Mouse (Mus musculus) forebrain, embryonic 11.5 days (tissue): Measurements from ENCODE around the gene Cacnb4. TPM values are rescaled to one million over a fixed set of nuclear protein-coding genes. Genes with fewer than 3 reads are reported as not detected.

Experiments
- ATAC-seq: fragments of 200-750 bp; cut with Nextera tagmentation; replicated peaks from 2 replicates; pipeline ENCODE4 v1.8.0; 2017; ENCODE audit warnings: moderate TSS enrichment; ENCODE audit not compliant: low FRiP score
- DNase-seq: peaks from one replicate; pipeline ENCODE4 v3.0.0-alpha.2; 2017; ENCODE audit warnings: low spot score
- H3K27ac ChIP-seq: fragments of 300-500 bp; sonication (generic); 2 replicates; pipeline ENCODE4 v1.5.1; 2014; ENCODE audit warnings: low read depth, low read length
- H3K27me3 ChIP-seq: fragments of 300-500 bp; sonication (generic); 2 replicates; pipeline ENCODE4 v1.6.1; 2014; ENCODE audit warnings: mild to moderate bottlenecking, low read length, mixed read lengths; ENCODE audit not compliant: control insufficient read depth, insufficient read depth
- H3K36me3 ChIP-seq: fragments of 300-500 bp; sonication (generic); 2 replicates; pipeline ENCODE4 v1.6.1; 2014; ENCODE audit warnings: mild to moderate bottlenecking, low read length, moderate library complexity, mixed read lengths; ENCODE audit not compliant: control insufficient read depth, insufficient read depth
- H3K4me1 ChIP-seq: fragments of 300-500 bp; sonication (generic); replicated peaks from 2 replicates; pipeline ENCODE4 v1.6.1; 2014; ENCODE audit warnings: low read length, mixed read lengths; ENCODE audit not compliant: control insufficient read depth, insufficient read depth
- H3K4me2 ChIP-seq: fragments of 300-500 bp; sonication (generic); 2 replicates; pipeline ENCODE4 v1.6.1; 2014; ENCODE audit warnings: low read depth, mild to moderate bottlenecking, low read length, moderate library complexity, mixed read lengths; ENCODE audit not compliant: severe bottlenecking
- H3K4me3 ChIP-seq: fragments of 300-500 bp; sonication (generic); 2 replicates; pipeline ENCODE4 v1.5.1; 2014; ENCODE audit warnings: low read depth, low read length
- H3K9ac ChIP-seq: fragments of 300-500 bp; sonication (generic); 2 replicates; pipeline ENCODE4 v1.6.1; 2014; ENCODE audit warnings: low read length
- H3K9me3 ChIP-seq: fragments of 300-500 bp; sonication (generic); 2 replicates; pipeline ENCODE4 v1.6.1; 2016; ENCODE audit warnings: low read length, mixed read lengths; ENCODE audit not compliant: control insufficient read depth
- WGBS: fragments of 180-500 bp; shearing (Covaris S2); extraction: QIAGEN DNeasy Blood & Tissue Kit; methylation state at CpG from one replicate; pipeline ENCODE4 v1.1.7; 2014; 5-methylcytosine and 5-hydroxymethylcytosine counted together
- polyA plus RNA-seq: library from polyadenylated mRNA; unstranded; fragments of >200 nt; fragmentation: Nextera tagmentation; extraction: Ambion mirVana; gene quantifications from 2 replicates; pipeline ENCODE4 v1.2.1, GENCODE M21; 2014

Gene Cacnb4
- polyA plus RNA-seq, 1 experiment from 2014 or later: 2.6 TPM

DNA sequence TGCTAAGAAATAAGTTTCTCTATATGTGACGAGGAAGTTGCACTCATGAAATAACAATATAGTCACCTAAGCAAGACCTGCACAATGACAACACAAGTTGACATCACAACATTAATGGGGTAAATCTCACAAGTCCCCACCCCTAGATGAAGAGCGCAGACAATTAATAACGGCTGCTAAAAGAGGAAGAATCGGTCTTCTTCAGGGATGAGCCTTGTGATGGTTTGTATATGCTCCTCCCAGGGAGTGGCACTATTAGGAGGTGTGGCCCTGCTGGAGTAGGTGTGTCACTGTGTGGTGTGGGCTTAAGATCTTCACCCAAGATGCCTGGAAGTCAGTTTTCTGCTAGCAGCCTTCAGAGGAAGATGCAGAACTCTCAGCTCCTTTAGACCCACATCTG lies 70.3 kb downstream of the Cacnb4 start:
- no peaks in the 10 kb centered on the region for H3K36me3 ChIP-seq
- no peaks in the 10 kb centered on the region for H3K27me3 ChIP-seq
- DNase-seq: no peak
- WGBS: 92% methylated on average over 4 of the region's 4 CpGs
- no peak overlapping the region for H3K4me3 ChIP-seq
- H3K4me2 ChIP-seq: no peak overlapping the region
- H3K4me1 ChIP-seq: no peaks in the 10 kb centered on the region
- no peak overlapping the region for H3K27ac ChIP-seq
- ATAC-seq: no peak
- H3K9me3 ChIP-seq: no peaks in the 10 kb centered on the region
- no peak overlapping the region for H3K9ac ChIP-seq

DNA sequence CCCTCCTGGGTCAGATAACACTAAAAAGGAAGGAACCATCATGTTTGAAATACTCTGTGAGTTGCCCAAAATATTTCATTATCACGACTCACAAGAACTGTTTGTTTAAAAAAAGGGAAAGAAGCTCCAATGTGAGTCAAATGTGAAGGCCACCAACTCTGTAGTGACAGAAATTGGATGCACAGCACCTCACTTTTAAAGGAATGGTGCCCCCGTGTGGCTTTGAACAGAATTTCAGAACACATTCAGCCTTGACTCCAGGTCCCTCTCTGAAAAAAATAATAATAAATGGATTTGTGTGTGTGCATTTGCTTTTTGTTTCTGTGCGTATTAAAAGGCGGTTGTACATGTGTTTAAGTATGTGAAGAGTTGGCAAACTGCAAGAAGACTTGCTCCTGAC lies 71.3 kb downstream of the Cacnb4 start:
- no peaks in the 10 kb centered on the region for H3K4me1 ChIP-seq
- 23% methylated on average over 4 of the region's 4 CpGs for WGBS
- H3K9me3 ChIP-seq: no peaks in the 10 kb centered on the region
- H3K4me3 ChIP-seq: no peak overlapping the region
- H3K27ac ChIP-seq: no peak overlapping the region
- DNase-seq: peak; percentile 68
- no peaks in the 10 kb centered on the region for H3K27me3 ChIP-seq
- H3K4me2 ChIP-seq: no peak overlapping the region
- no peak overlapping the region for H3K9ac ChIP-seq
- no peak for ATAC-seq
- no peaks in the 10 kb centered on the region for H3K36me3 ChIP-seq

DNA sequence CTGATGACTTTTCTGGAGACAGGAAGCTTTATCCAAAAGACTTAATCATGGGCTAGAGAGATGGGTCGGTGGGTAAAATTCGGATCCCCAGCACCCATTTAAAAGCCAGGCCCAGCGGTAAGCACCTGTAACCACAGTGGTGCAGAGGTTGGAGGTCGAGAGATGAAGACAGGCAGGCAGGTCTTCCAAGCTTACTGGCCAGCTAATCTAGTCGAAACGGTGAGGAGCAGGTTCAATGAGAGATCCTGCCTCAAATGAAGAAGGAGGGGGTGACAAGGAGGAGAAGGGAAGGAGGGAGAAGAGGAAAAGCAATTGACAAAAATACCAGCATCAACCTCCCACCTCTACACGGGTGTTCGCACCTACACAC lies 72.0 kb downstream of the Cacnb4 start:
- DNase-seq (peak; percentile 37), ATAC-seq (no peak)
- no peak overlapping the region for H3K4me2 ChIP-seq
- no peaks in the 10 kb centered on the region for H3K27me3 ChIP-seq
- H3K4me1 ChIP-seq: no peaks in the 10 kb centered on the region
- no peak overlapping the region for H3K4me3 ChIP-seq
- H3K36me3 ChIP-seq: no peaks in the 10 kb centered on the region
- 89% methylated on average over 8 of the region's 8 CpGs for WGBS
- no peaks in the 10 kb centered on the region for H3K9me3 ChIP-seq
- H3K27ac ChIP-seq: no peak overlapping the region
- H3K9ac ChIP-seq: no peak overlapping the region

DNA sequence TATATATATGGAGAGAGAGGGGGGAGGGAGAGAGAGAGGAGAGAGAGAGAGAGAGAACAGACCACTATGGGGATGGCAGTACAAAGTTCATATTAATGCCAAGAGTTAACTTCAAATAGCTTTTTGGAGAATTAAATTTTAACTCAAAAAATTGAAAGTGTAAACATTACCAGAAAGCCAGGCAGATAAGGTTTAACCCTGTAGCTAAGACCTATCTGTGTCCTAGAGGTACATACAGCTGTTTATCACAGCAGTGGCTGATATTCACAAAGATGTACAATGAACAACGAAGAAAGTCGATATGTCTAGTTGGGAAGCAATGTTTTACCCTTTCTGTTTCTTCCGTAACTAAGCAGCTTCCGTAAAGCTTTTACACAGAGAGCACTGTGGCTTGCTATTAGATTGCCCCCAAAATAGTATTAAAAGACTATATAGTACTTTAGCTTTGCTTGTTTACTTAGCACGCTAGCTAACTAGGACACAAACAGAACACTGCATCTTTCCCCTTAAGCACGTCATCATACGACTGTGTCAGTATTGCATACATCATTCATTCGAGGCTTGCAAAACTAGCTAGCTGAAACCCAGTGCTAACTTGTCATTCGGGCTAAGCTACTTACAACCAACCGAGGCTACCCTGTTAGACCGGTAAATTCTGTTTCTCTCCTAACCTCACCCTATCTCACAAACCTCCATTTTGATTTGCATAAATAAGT lies 72.5 kb downstream of the Cacnb4 start:
- Histone ChIP-seq H3K4me2 (no peak overlapping the region), H3K27me3 (no peaks in the 10 kb centered on the region), H3K4me1 (no peaks in the 10 kb centered on the region), H3K36me3 (no peaks in the 10 kb centered on the region), H3K9ac (no peak overlapping the region), H3K4me3 (no peak overlapping the region), H3K27ac (no peak overlapping the region), H3K9me3 (no peaks in the 10 kb centered on the region)
- ATAC-seq (no peak), DNase-seq (no peak)
- 91% methylated on average over 11 of the region's 11 CpGs for WGBS

DNA sequence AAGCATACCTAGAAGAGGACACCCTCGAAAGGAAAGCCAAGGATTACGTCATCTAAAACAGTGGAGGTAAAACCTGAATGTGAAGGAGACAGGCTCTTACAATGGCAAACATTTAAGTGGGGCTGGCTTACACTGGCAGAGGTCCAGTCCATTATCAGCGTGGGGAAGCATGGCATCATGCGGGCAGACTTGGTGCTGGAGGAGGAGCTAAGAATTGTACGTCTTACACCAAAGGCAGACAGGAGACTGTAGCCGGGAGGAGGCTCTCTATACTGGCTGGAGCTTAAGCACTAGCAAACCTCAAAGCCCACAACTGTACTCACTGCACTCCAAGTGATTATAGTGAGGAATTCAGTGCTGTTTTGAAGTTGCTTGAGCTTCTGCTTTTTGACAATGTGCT lies 73.2 kb downstream of the Cacnb4 start:
- Histone ChIP-seq H3K4me2 (no peak overlapping the region), H3K27ac (no peak overlapping the region), H3K4me3 (no peak overlapping the region), H3K36me3 (no peaks in the 10 kb centered on the region), H3K27me3 (no peaks in the 10 kb centered on the region), H3K9me3 (no peaks in the 10 kb centered on the region), H3K9ac (no peak overlapping the region), H3K4me1 (no peaks in the 10 kb centered on the region)
- WGBS: 85% methylated on average over 6 of the region's 6 CpGs
- ATAC-seq (no peak), DNase-seq (peak; percentile 29)

DNA sequence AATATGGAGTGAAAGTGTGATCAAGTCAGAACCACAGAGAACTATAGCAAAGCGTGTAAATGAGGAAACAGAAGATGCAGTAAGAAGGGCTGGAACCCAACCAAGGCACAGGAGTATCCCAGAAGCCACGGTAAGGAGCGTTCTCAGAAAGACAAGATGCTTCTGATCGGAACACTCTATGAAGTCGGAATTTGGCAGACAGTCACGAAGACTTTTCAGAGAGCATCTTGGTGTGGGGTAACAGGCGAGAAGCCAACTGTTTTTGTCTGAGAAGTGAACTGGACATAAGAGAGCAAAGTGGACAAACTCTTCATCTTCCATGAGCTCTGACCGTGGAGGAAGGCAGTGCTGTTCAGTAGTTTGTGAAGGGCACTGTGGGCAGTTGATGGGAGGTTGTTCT lies 73.7 kb downstream of the Cacnb4 start:
- DNase-seq (peak; percentile 31), ATAC-seq (no peak)
- Histone ChIP-seq H3K27me3 (no peaks in the 10 kb centered on the region), H3K4me3 (no peak overlapping the region), H3K9me3 (no peaks in the 10 kb centered on the region), H3K36me3 (no peaks in the 10 kb centered on the region), H3K4me2 (no peak overlapping the region), H3K27ac (no peak overlapping the region), H3K4me1 (no peaks in the 10 kb centered on the region), H3K9ac (no peak overlapping the region)
- WGBS: 93% methylated on average over 8 of the region's 8 CpGs

DNA sequence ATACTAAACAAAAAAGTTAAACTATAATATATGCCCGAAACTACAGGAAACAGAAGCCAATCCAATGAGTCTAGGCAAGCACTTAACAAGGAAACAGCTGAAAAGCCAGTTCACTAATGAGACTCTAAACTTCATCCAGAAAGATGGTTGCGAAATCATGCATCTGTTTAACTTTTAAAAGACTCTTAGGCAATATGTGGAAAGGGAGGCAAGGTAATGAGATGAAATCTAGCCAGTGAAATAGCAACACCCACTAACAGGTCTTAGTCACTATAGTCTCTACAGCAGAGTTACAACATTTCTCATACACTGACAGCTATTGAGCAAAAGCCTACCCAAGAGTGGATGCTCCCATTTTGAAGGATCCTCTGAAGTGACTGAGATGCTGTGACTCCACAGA lies 74.4 kb downstream of the Cacnb4 start:
- Histone ChIP-seq H3K9ac (no peak overlapping the region), H3K36me3 (no peaks in the 10 kb centered on the region), H3K27ac (no peak overlapping the region), H3K4me2 (no peak overlapping the region), H3K4me3 (no peak overlapping the region), H3K9me3 (no peaks in the 10 kb centered on the region), H3K4me1 (no peaks in the 10 kb centered on the region), H3K27me3 (no peaks in the 10 kb centered on the region)
- no peak for DNase-seq
- WGBS: 82% methylated on average over 2 of the region's 2 CpGs
- no peak for ATAC-seq

DNA sequence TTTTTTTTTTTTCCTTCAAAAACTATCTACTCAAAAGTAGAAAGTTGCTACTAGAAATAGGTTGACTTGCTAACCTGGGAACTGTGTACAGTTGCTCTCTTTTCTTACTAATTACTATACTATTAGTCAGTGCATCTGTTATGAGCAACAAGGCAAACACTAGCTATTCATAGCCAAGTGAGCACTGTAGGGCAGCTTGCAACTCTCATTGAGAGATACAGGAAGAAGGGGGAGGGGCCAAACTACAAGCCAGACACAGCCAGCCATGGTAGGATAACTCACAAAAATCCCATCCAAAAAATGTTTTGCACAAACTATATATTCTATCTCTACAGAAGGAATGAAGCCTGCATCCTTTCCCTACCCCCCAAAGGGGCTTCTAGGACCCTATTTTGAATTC lies 79.1 kb downstream of the Cacnb4 start:
- Histone ChIP-seq H3K9me3 (no peaks in the 10 kb centered on the region), H3K27me3 (no peaks in the 10 kb centered on the region), H3K27ac (no peak overlapping the region), H3K36me3 (no peaks in the 10 kb centered on the region), H3K9ac (no peak overlapping the region), H3K4me1 (no peaks in the 10 kb centered on the region), H3K4me3 (no peak overlapping the region), H3K4me2 (no peak overlapping the region)
- ATAC-seq: no peak
- DNase-seq: no peak

DNA sequence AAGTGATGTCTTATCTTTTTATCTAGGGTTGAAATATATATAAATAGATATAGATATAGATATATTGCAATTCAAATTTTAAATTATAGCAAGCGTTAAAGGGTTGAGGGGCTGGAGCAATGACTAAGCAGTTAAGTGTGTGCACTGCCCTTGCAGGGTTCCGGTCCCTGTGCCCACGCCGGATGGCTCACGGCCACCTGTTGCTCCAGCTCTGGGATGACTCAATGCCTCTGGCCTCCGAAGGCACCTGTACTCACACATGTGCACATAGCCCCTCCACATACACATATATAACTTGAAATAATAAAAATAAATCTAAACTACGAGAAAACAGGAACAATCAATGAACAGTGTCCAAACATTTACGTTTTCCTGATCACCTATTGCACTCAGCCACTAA lies 82.8 kb downstream of the Cacnb4 start:
- no peak overlapping the region for H3K4me2 ChIP-seq
- ATAC-seq: no peak
- 93% methylated on average over 8 of the region's 8 CpGs for WGBS
- H3K9ac ChIP-seq: no peak overlapping the region
- no peaks in the 10 kb centered on the region for H3K27me3 ChIP-seq
- no peak overlapping the region for H3K27ac ChIP-seq
- no peak overlapping the region for H3K4me3 ChIP-seq
- H3K4me1 ChIP-seq: no peaks in the 10 kb centered on the region; the same call in 1 of the 2 replicates
- H3K9me3 ChIP-seq: no peaks in the 10 kb centered on the region
- H3K36me3 ChIP-seq: no peaks in the 10 kb centered on the region
- DNase-seq: peak; percentile 29
